Mouse (Mus musculus): ENCODE data around the gene Snx22.

The Snx22 gene

DNA sequence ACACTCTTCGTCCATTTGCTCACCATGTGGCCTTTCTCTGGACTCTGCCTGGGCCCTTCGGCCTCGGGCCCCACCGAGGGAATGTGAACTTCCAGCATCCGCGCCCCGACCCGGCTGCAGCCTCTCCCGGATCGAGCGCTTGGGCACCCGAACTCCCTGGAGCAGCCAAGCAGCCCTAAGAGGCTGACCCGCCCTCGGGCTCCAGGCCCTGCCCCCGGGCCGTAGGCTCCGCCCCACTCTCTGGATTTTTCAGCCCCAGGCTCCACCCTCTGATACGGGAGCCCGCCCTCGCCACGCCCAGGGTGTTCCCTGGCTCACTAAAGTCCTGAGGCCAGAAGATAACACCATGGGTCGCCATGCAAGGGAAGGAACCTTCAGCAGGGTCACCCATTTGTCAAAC is at the start of gene Snx22:
Gene Snx22, minus strand, starts transcription at position 137 of the 400 bp plus-strand sequence.
- peak; percentile 72 to 80 for DNase-seq (ENCODE audit: low spot score in 2 of 2)

DNA sequence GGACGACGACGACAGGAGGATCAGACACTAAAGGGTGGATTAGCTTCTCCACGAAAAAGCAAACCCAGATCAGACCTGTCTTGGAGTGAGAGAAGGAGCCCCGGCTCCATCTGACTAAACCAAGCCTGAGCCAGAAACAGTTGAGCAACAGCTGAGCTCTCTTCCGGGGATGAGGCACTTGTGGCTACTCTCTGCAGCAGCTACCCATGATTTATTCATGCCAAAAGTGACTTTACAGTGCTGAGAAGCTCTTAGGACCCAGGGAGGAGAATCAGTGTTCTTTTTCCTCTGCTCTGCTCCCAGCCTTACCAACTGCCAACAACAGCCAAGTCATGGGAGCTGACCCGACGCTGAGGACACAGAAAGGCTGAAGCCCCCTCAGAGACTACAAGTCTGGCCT is 47.4 kb upstream of the Snx22 start:
- no peak for DNase-seq (ENCODE audit: low spot score in 2 of 2)

DNA sequence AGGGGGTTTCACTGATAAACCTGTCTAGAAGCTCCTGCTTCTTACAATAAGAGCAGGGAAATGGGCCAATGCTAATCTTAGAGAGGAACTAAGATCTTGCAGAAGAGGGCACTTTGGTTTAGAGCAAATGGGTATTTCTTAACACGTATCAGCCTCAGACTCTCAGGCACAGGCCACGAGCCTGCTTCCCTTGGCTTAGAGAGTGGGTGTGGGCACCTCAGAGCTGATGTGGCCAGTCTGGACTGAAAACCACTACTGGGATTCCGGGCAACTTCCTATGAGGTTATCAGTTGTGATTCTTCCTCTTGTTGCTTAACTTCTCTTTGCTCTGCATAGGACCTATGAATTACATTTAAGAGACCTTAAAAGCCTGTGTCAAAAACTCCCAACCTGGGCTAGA is 44.8 kb upstream of the Snx22 start:
- DNase-seq (ENCODE audit: low spot score in 2 of 2) = no peak

GRCm38 (mm10) chr9:66110611-66111379 is 41.3 kb upstream of the Snx22 start:
- no peak for DNase-seq (ENCODE audit: low spot score in 2 of 2)

- no peak for DNase-seq (ENCODE audit: low spot score in 2 of 2)
Observed at GRCm38 (mm10) chr9:66110126-66110525, 40.6 kb upstream of the Snx22 start.

- DNase-seq (ENCODE audit: low spot score in 2 of 2) = no peak
Observed at GRCm38 (mm10) chr9:66109574-66109973, 40.1 kb upstream of the Snx22 start.

DNA sequence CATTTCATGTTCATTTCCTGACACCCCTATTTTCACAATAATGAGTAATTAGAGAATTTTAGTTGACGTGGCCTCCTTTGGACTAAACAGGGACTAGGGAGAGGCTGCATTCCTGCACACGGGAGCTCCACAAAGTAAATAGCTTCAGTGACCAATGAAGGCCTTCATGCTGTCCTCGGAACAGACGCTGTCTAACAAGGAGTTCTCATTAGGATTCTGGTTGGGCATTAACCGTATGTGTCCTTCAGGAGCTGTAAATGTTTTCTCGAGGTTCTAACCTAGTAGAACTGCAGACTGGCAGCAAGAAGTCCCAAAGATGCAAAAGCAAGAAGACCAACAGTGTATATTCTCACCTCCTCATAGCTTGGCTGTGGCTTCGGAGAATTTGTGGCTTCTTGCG is 35.6 kb upstream of the Snx22 start:
- DNase-seq (ENCODE audit: low spot score in 2 of 2) = no peak

GRCm38 (mm10) chr9:66104601-66105000 is 35.1 kb upstream of the Snx22 start:
- DNase-seq (ENCODE audit: low spot score in 2 of 2) = no peak

DNA sequence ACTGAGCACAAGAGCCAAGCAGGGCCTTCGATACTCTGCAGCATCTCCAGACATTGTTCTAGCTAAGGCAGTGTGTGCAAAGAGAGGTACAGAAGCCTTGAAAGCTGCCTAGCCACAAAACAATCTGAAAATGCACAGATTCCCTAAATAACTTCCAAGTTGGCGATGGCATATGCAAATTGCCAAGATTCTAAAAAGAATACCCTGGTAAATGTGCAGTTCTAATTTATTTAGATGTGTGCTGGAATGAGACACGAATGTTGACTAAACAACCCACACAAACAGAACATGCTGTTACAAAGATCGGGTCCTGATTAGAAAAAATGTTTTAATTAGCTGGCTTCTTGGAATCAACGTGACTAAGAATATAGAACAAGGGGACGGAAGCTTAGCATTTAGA is 33.1 kb upstream of the Snx22 start:
- no peak for DNase-seq (ENCODE audit: low spot score in 2 of 2)

- no peak for DNase-seq (ENCODE audit: low spot score in 2 of 2)
Observed at GRCm38 (mm10) chr9:66101577-66101976, 32.1 kb upstream of the Snx22 start.

DNA sequence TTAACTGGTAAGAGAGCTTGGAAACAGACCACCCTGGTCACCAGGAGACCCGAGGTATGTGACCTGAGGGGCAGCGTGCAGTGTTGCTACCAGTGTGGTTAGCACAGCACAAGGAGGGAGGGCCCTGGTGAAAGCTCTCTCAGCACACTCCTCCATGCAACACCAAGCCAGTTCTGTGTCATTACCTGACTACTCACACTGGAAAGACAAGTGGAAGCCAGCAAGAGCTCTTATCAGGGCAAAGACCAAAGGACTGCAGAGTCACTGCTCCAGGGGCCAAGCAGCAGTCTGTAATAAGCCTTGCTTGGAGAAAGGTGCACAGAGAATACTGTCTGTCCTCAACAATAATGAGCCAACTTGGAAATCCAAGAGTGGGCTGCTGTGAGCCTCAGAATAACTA is 23.1 kb upstream of the Snx22 start:
- no peak for DNase-seq (ENCODE audit: low spot score in 2 of 2)

- DNase-seq (ENCODE audit: low spot score in 2 of 2) = no peak
Observed at GRCm38 (mm10) chr9:66091327-66092231, 22.1 kb upstream of the Snx22 start.

GRCm38 (mm10) chr9:66090593-66091244 is 21.2 kb upstream of the Snx22 start:
- no peak for DNase-seq (ENCODE audit: low spot score in 2 of 2)

DNA sequence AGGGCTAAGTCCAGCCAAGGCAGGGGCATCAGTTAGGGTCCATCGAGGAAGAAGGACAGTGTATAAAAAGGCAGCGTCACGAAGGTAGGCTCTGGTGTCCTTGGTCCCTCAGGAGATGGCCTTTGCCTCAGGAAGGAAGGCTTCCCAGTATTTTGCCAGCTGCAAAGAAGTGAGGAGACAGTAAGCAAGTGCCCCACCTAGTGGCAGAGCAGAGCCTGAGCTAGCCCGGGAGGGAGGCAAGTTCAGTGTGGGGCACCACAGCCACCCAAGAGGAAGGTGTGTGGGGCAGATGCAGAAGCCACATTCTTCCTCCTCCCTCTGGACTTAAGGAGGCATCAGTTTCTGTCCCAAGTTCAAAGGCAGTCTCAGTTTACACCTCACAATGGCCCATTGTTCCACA is 18.9 kb upstream of the Snx22 start:
- DNase-seq (ENCODE audit: low spot score in 2 of 2) = no peak

GRCm38 (mm10) chr9:66087062-66087461 is 17.5 kb upstream of the Snx22 start:
- no peak for DNase-seq (ENCODE audit: low spot score in 2 of 2)

- DNase-seq (ENCODE audit: low spot score in 2 of 2) = no peak
Observed at GRCm38 (mm10) chr9:66084171-66084570, 14.7 kb upstream of the Snx22 start.

DNA sequence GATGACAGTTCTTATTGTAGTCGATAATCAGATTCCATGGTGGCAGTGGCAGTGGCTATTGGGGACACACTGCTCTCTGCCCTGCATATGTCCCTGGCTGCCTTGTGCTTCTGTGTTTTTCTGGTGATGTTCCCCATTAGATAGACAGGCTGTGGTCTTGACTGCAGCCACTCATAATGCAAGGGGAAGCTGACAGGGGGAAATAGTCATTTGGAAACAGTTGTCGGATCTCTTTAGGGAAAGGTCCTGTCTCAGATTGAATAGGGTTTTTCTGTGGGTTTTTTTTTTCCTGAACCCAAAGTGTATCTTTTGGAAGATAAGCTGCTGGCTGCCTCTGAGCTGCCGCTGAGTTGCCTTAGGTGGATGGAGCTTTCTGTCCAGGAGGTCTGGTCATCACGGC is 12.5 kb upstream of the Snx22 start:
- no peak for DNase-seq (ENCODE audit: low spot score in 2 of 2)

DNA sequence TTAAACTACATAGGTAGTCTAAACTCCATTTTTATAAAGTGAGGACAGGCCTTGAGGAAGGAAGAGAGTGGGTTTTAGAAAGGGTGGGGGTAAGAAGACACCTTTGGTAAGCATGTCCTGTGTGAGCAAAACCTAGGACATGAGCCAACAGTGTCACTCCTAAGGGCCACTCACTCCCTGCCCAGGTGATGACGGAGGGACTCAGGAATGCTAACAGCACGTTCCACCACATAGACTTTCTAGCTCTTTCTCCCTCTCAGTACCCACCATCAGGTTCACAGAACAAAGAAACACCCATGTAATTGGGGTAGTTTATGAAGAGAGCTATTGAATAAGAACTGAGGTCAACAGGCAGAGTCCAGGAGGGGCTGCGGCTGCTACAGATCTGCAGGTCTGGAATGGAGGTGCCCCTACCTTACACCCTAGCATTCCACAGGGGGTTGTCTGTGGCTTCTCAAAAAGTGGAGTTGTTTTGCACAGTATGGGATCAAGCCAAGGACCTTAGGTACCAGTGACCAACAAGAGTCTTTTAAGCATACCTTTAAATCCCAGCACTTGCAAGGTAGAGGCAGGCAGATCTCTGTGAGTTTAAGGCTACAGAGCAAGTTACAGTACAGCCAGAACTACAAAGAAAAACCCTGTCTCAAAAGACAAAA is 11.4 kb upstream of the Snx22 start:
- no peak for DNase-seq (ENCODE audit: low spot score in 2 of 2)

GRCm38 (mm10) chr9:66078493-66078892 is 9.0 kb upstream of the Snx22 start:
- DNase-seq (ENCODE audit: low spot score in 2 of 2) = no peak

DNA sequence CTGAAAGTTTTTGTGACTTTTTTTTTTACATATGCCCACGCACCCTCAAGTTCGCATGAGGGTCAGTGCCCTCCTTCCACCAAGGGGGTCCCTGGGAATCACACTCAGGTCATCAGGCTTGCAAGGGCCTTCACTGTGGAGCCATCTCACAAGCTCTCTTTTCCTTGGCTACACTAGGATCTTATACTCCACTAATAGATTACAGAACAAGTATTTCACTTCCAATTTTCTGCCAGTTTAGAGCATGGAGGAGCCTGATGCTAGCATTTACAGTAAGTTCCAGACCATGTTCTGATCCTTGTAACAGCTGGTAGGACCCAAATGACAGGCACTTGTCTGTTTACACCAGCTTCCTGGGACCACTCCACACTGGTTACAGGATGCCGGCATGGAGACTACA is 8.6 kb upstream of the Snx22 start:
- no peak for DNase-seq (ENCODE audit: low spot score in 2 of 2)

- no peak for DNase-seq (ENCODE audit: low spot score in 2 of 2)
Observed at GRCm38 (mm10) chr9:66072754-66073153, 3.2 kb upstream of the Snx22 start.

- no peak for DNase-seq (ENCODE audit: low spot score in 2 of 2)
Observed at GRCm38 (mm10) chr9:66070151-66070550, 632 bp upstream of the Snx22 start.
